Mouse (Mus musculus) heart, postnatal 36 days (tissue): ENCODE measurements at regions not wholly inside any gene's neighbourhood (a gene's known extent, or its start where the extent isn't known, plus 50 kb on each side); places are given as distances from the start of the nearest gene placed in this dataset.

ENCODE experiments used
- DNase-seq, 2 experiments: peaks; one replicate each; pipeline ENCODE4 v3.0.0; 2021 to 2022
- intact Hi-C: fragments of 180-260 bp; cut with DNase I; formaldehyde crosslinking; loops from one replicate; pipeline ENCODE4 v1.15.1; 2025

DNA sequence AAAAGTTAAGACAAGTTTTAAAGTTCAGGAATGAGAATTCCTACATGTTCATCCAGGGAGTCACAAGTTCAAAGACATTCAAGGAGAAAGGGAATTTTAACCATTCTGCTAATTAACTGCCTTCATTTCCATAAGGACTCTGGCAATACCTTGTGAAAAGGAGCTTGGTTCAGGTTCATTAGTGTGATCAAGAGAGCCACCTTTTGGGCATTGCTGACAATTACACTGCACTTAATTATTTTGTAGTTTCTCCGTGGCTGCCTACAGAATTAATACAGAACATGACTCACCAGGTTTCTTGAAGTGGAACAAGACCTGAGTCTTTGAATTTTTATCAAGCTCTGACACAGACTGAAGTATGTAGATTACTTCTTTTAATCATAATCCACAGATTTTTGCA is 52.4 kb upstream of the Ankef1 start:
- DNase-seq = no peak
- intact Hi-C loops = loop anchor here (2.0 kb wide), 1 partner anchor 300 kb away; no protein-coding TSS in a partner anchor
